Mouse (Mus musculus): ENCODE data around the gene Ppat. TPM values are rescaled to one million over a fixed set of nuclear protein-coding genes. Genes with fewer than 3 reads are reported as not detected.

Ppat gene
- polyA plus RNA-seq, 1 experiment from 2014 or later: 13.1 TPM

DNA sequence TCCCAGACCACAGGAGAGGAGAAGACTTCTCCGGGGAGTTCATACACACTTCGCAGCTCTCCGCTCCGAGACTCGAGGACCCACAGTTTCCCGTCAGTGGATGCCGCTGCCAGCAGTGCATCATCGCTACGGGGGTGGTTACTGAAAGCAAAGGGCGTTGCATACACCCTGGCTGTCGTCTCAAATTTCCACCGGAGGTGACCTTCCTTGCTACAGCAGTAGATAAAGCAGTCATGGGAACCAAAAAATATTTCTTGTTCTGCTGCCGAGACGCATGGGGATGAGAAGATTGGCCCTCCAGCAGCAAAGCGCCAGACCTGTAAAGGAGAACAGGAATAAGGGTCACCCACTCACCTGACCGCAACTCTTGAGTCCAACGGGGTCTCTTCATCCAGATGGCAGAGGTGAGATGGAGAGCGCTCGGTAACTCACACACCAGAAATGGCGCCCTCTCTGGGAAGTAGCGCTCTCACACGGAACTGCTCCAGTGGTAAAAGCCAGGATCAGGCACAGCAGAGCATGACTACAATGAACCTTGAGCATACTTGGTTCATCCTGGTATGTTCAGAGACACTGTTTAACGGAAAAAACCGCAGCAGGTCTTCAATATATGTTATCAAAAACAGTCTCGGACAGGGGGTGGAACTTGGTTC lies 75.1 kb downstream of the Ppat start:
- Histone ChIP-seq H3K36me3 (ENCODE audit: control insufficient read depth, insufficient read depth, low read length) (peaks cover 50% of the 10 kb centered on the region), H3K9me3 (ENCODE audit: control insufficient read depth, low read length) (no peaks in the 10 kb centered on the region), H3K4me3 (replicated peaks; ENCODE audit: low read depth, low read length) (no peak overlapping the region), H3K4me2 (ENCODE audit: low read length) (no peak overlapping the region), H3K27me3 (ENCODE audit: control insufficient read depth, insufficient read depth, low read length) (no peaks in the 10 kb centered on the region), H3K9ac (replicated peaks; ENCODE audit: low read length) (no peak overlapping the region), H3K4me1 (ENCODE audit: control insufficient read depth, insufficient read depth, low read length) (no peaks in the 10 kb centered on the region), H3K27ac (replicated peaks; ENCODE audit: low read depth, low read length) (no peak overlapping the region)
- 94% methylated on average over 25 of the region's 25 CpGs for WGBS
- DNase-seq (no peak), ATAC-seq (ENCODE audit: low FRiP score, low TSS enrichment) (no peak)

GRCm38 (mm10) chr5:76869553-76869952 lies 81.8 kb downstream of the Ppat start:
- Histone ChIP-seq H3K36me3 (ENCODE audit: control insufficient read depth, insufficient read depth, low read length) (peaks cover 78% of the 10 kb centered on the region), H3K4me3 (replicated peaks; ENCODE audit: low read depth, low read length) (no peak overlapping the region), H3K4me1 (ENCODE audit: control insufficient read depth, insufficient read depth, low read length) (peaks cover 4% of the 10 kb centered on the region; the same call in 1 of the 2 replicates), H3K27ac (replicated peaks; ENCODE audit: low read depth, low read length) (no peak overlapping the region), H3K27me3 (ENCODE audit: control insufficient read depth, insufficient read depth, low read length) (no peaks in the 10 kb centered on the region), H3K9ac (replicated peaks; ENCODE audit: low read length) (no peak overlapping the region), H3K4me2 (ENCODE audit: low read length) (peak overlapping the region; percentile 32; the same call in 1 of the 2 replicates), H3K9me3 (ENCODE audit: control insufficient read depth, low read length) (no peaks in the 10 kb centered on the region)
- ATAC-seq (ENCODE audit: low FRiP score, low TSS enrichment) (no peak), DNase-seq (no peak)
- WGBS: 47% methylated on average over 6 of the region's 6 CpGs

DNA sequence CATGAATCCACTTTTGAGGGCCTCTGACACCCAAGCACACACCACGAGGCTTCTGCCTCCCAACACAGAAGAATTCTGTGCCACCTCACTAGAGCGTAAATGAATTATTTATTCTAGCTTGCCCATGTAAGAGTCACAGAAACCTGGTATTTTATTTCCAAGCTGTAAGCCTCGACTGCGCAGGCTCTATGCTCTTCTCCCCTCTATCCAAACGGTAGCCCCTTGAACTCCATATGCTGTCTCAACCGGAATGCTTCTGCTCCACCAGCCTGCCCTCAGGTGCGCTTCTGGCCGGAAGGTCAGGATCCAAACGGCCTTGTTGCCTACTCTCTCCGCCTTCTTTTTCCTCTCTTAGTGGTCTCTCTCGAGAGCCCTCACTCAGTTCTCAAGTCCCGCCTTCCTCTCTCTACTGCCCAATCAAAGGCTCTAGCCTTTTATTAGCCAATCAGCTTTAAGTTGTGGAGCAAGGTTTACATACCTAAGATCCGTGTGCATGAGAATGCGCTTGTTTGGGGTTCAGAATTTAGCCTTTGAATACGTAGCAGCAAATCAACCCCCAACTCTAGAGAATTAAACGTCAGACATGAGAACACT lies 82.6 kb downstream of the Ppat start:
- Histone ChIP-seq H3K4me1 (ENCODE audit: control insufficient read depth, insufficient read depth, low read length) (peaks cover 4% of the 10 kb centered on the region; the same call in 1 of the 2 replicates), H3K9ac (replicated peaks; ENCODE audit: low read length) (no peak overlapping the region), H3K4me2 (ENCODE audit: low read length) (peak overlapping the region; percentile 32), H3K27me3 (ENCODE audit: control insufficient read depth, insufficient read depth, low read length) (no peaks in the 10 kb centered on the region), H3K4me3 (replicated peaks; ENCODE audit: low read depth, low read length) (0 out of 2 replicates have a peak overlapping the region, but pooled peaks have one; percentile 5), H3K36me3 (ENCODE audit: control insufficient read depth, insufficient read depth, low read length) (peaks cover 74% of the 10 kb centered on the region), H3K9me3 (ENCODE audit: control insufficient read depth, low read length) (no peaks in the 10 kb centered on the region), H3K27ac (replicated peaks; ENCODE audit: low read depth, low read length) (no peak overlapping the region)
- DNase-seq (peak; percentile 67), ATAC-seq (ENCODE audit: low FRiP score, low TSS enrichment) (no peak; the same call in 1 of the 2 replicates)
- 24% methylated on average over 16 of the region's 16 CpGs for WGBS

- ATAC-seq (ENCODE audit: low FRiP score, low TSS enrichment): no peak
- Histone ChIP-seq H3K27me3 (ENCODE audit: control insufficient read depth, insufficient read depth, low read length) (no peaks in the 10 kb centered on the region), H3K4me2 (ENCODE audit: low read length) (no peak overlapping the region), H3K4me3 (replicated peaks; ENCODE audit: low read depth, low read length) (no peak overlapping the region), H3K9ac (replicated peaks; ENCODE audit: low read length) (no peak overlapping the region), H3K9me3 (ENCODE audit: control insufficient read depth, low read length) (no peaks in the 10 kb centered on the region), H3K4me1 (ENCODE audit: control insufficient read depth, insufficient read depth, low read length) (peaks cover 4% of the 10 kb centered on the region; the same call in 1 of the 2 replicates), H3K36me3 (ENCODE audit: control insufficient read depth, insufficient read depth, low read length) (peaks cover 63% of the 10 kb centered on the region), H3K27ac (replicated peaks; ENCODE audit: low read depth, low read length) (no peak overlapping the region)
- DNase-seq: no peak
- 82% methylated on average over 8 of the region's 8 CpGs for WGBS
These were observed 84.6 kb downstream of the Ppat start for GRCm38 (mm10) chr5:76866819-76867218.

Other genes starting within 250 kb of the Ppat start
- 16.2 and 19.5 TPM in 2 replicates for gene Aasdh, start 46.1 kb downstream of the Ppat start, polyA plus RNA-seq (2014; fragmentation: Nextera tagmentation; extraction: Ambion mirVana)
- gene Paics, start 271 bp downstream of the Ppat start, polyA plus RNA-seq (2014; fragmentation: Nextera tagmentation; extraction: Ambion mirVana): 149 and 181 TPM in 2 replicates
- gene Srp72, start 23.1 kb upstream of the Ppat start, polyA plus RNA-seq (2014; fragmentation: Nextera tagmentation; extraction: Ambion mirVana): 77.3 and 99.6 TPM in 2 replicates
- not detected in 2 replicates for gene Arl9, start 52.5 kb upstream of the Ppat start, polyA plus RNA-seq (2014; fragmentation: Nextera tagmentation; extraction: Ambion mirVana)
- 0.41 and 0.80 TPM in 2 replicates for gene Thegl, start 64.4 kb upstream of the Ppat start, polyA plus RNA-seq (2014; fragmentation: Nextera tagmentation; extraction: Ambion mirVana)
- gene Hopx, start 163.5 kb upstream of the Ppat start, polyA plus RNA-seq (2014; fragmentation: Nextera tagmentation; extraction: Ambion mirVana): 0.82 and 0.93 TPM in 2 replicates